Mouse (Mus musculus) C2C12 (cell line): Measurements from ENCODE around the gene Dhps.
"Not testable (repeated sequence)": the region's sequence is repeated elsewhere in the genome, so short reads cannot be mapped to it uniquely, and the experiment has no call there.

Experiments used
- CTCF ChIP-seq: IDR thresholded peaks from one replicate; pipeline ENCODE4 v1.5.1; 2011; ENCODE audit not compliant: control insufficient read depth, insufficient read depth, insufficient read length
- FOSL1 ChIP-seq: IDR thresholded peaks from one replicate; pipeline ENCODE4 v1.8.0; 2011; ENCODE audit warnings: mild to moderate bottlenecking, low read length; ENCODE audit not compliant: poor library complexity, insufficient read depth, severe bottlenecking
- MAX ChIP-seq: IDR thresholded peaks from one replicate; pipeline ENCODE4 v1.6.1; 2011; ENCODE audit warnings: mild to moderate bottlenecking, control low read depth
- MYOD1 ChIP-seq: IDR thresholded peaks from one replicate; pipeline ENCODE4 v1.6.1; 2011; ENCODE audit warnings: low read depth; ENCODE audit not compliant: control insufficient read depth, insufficient read length
- USF1 ChIP-seq: IDR thresholded peaks from one replicate; pipeline ENCODE4 v1.6.1; 2011; ENCODE audit warnings: low read depth, mild to moderate bottlenecking, control low read depth, moderate library complexity

DNA sequence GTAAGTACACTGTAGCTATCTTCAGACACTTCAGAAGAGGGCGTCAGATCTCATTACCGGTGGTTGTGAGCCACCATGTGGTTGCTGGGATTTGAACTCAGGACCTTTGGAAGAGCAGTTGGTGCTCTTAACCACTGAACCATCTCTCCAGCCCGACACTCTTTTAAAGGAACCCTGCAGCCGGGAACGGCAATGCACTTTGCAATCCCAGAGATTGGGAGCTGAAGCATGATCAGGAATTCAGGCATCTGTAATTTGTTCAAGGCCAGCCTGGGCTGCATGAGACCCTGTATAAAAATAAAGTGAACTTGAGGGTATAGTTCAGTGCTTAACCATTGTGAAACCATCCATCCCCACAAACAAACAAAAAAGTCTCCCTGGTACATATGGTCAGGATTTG, 48.7 kb downstream of the Dhps start:
- TF ChIP-seq CTCF, USF1, MAX, FOSL1, MYOD1: not testable (repeated sequence)
